Comparison of ENCODE assay signal across 10 mouse cellular contexts in genomic region chr2:133430741-133431438, GRCm38 (mm10).
DNase-seq lines count a peak whose midpoint lies in the region; ATAC-seq and TF ChIP-seq lines count a peak whose summit lies in the region.
"Had no signal": no experiment of that assay in that cellular context is flagged by ENCODE, and none has a peak within 500 bp of the region (broad histone marks: within the 10 kb centered on the region; RNA-seq: fewer than 3 reads in every experiment).

No protein-coding gene starts in this region.

- no peak overlapping the region for H3K9ac ChIP-seq in hindbrain, embryonic 14.5 days
- no peak overlapping the region for H3K9ac ChIP-seq in hindbrain, embryonic 13.5 days
- no peak overlapping the region for H3K9ac ChIP-seq in intestine, embryonic 14.5 days (ENCODE audit: low read length)
- H3K9ac ChIP-seq: heart, embryonic 15.5 days; neural tube, embryonic 13.5 days had no signal

- H3K4me2 ChIP-seq in hindbrain, embryonic 14.5 days (replicated peaks) = no peak overlapping the region
- no peak overlapping the region for H3K4me2 ChIP-seq in hindbrain, embryonic 13.5 days
- H3K4me2 ChIP-seq in intestine, embryonic 14.5 days (ENCODE audit: low read length) = no peak overlapping the region
- H3K4me2 ChIP-seq: heart, embryonic 15.5 days; neural tube, embryonic 13.5 days had no signal

- no peaks in the 10 kb centered on the region for H3K9me3 ChIP-seq in hindbrain, embryonic 14.5 days (ENCODE audit: control insufficient read depth, low read length)
- H3K9me3 ChIP-seq in hindbrain, embryonic 13.5 days = no peaks in the 10 kb centered on the region
- peaks cover 1% of the 10 kb centered on the region; the same call in 1 of the 2 replicates for H3K9me3 ChIP-seq in E14TG2a.4 (ENCODE audit: low read length)
- no peaks in the 10 kb centered on the region for H3K9me3 ChIP-seq in intestine, embryonic 14.5 days (ENCODE audit: control insufficient read depth, low read length)
- H3K9me3 ChIP-seq: heart, embryonic 15.5 days; neural tube, embryonic 13.5 days had no signal

- no peak overlapping the region for H3K27ac ChIP-seq in hindbrain, embryonic 14.5 days
- H3K27ac ChIP-seq in hindbrain, embryonic 13.5 days = no peak overlapping the region
- H3K27ac ChIP-seq in intestine, embryonic 14.5 days (ENCODE audit: low read depth) = no peak overlapping the region
- H3K27ac ChIP-seq: heart, embryonic 15.5 days; neural tube, embryonic 13.5 days had no signal

- no peaks in the 10 kb centered on the region for H3K36me3 ChIP-seq in hindbrain, embryonic 14.5 days (replicated peaks; ENCODE audit: control insufficient read depth, insufficient read depth)
- no peaks in the 10 kb centered on the region for H3K36me3 ChIP-seq in hindbrain, embryonic 13.5 days
- no peaks in the 10 kb centered on the region for H3K36me3 ChIP-seq in E14TG2a.4 (ENCODE audit: insufficient read depth, low read length)
- H3K36me3 ChIP-seq in intestine, embryonic 14.5 days (ENCODE audit: control insufficient read depth, insufficient read depth, low read length) = no peaks in the 10 kb centered on the region
- H3K36me3 ChIP-seq: heart, embryonic 15.5 days; neural tube, embryonic 13.5 days had no signal

- 52% methylated on average over 4 of the region's 4 CpGs for whole genome bisulfite sequencing in hindbrain, embryonic 14.5 days
- 55% methylated on average over 4 of the region's 4 CpGs for WGBS in hindbrain, embryonic 13.5 days
- 50% methylated on average over 4 of the region's 4 CpGs for WGBS in intestine, embryonic 14.5 days

- no peaks in the 10 kb centered on the region for H3K4me1 ChIP-seq in hindbrain, embryonic 14.5 days (replicated peaks; ENCODE audit: control insufficient read depth, insufficient read depth, low read length)
- H3K4me1 ChIP-seq in hindbrain, embryonic 13.5 days (replicated peaks) = no peaks in the 10 kb centered on the region
- peaks cover 12% of the 10 kb centered on the region for H3K4me1 ChIP-seq in E14TG2a.4 (replicated peaks; ENCODE audit: low read depth, low read length)
- H3K4me1 ChIP-seq in intestine, embryonic 14.5 days (replicated peaks; ENCODE audit: control insufficient read depth, insufficient read depth, low read length) = no peaks in the 10 kb centered on the region
- H3K4me1 ChIP-seq: neural tube, embryonic 13.5 days had no signal

- H3K27me3 ChIP-seq in hindbrain, embryonic 14.5 days (ENCODE audit: control insufficient read depth, insufficient read depth, low read length) = no peaks in the 10 kb centered on the region
- no peaks in the 10 kb centered on the region for H3K27me3 ChIP-seq in hindbrain, embryonic 13.5 days
- no peaks in the 10 kb centered on the region for H3K27me3 ChIP-seq in E14TG2a.4 (ENCODE audit: insufficient read depth, low read length)
- no peaks in the 10 kb centered on the region for H3K27me3 ChIP-seq in intestine, embryonic 14.5 days (replicated peaks; ENCODE audit: control insufficient read depth, insufficient read depth, low read length)
- H3K27me3 ChIP-seq: heart, embryonic 15.5 days; neural tube, embryonic 13.5 days had no signal

- peak; percentile 46 for TF ChIP-seq CTCF in E14TG2a.4 (conservative IDR thresholded peaks at IDR 0.05; ENCODE audit: low read length)

- peak; percentile 56 for DNase-seq in hindbrain, embryonic 14.5 days (ENCODE audit: low spot score)
- peak; percentile 44 for DNase-seq in c-Kit-negative CD71-positive TER-119-positive erythroid progenitor cells, embryonic 14.5 days (ENCODE audit: low read depth, low spot score)
- peak; percentile 51 for DNase-seq in intestine, embryonic 14.5 days (ENCODE audit: low spot score)
- no peak for DNase-seq in layer of hippocampus, adult 9-10 months (ENCODE audit: low spot score)

- H3K4me3 ChIP-seq in hindbrain, embryonic 14.5 days (replicated peaks; ENCODE audit: low read length) = no peak overlapping the region
- H3K4me3 ChIP-seq in hindbrain, embryonic 13.5 days = no peak overlapping the region
- H3K4me3 ChIP-seq in E14TG2a.4 (replicated peaks; ENCODE audit: low read length) = no peak overlapping the region
- H3K4me3 ChIP-seq in intestine, embryonic 14.5 days (ENCODE audit: low read depth, low read length) = no peak overlapping the region
- H3K4me3 ChIP-seq: heart, embryonic 15.5 days; neural tube, embryonic 13.5 days had no signal

- no peak for ATAC-seq in hindbrain, embryonic 14.5 days (ENCODE audit: low FRiP score)
- no peak for ATAC-seq in hindbrain, embryonic 13.5 days (ENCODE audit: low FRiP score)
- no peak for ATAC-seq in intestine, embryonic 14.5 days (replicated peaks; ENCODE audit: low FRiP score, low TSS enrichment, low read depth)
- peak; percentile 14 for ATAC-seq in megakaryocyte-erythroid progenitor cell, adult 5-6 weeks (replicated peaks; ENCODE audit: low FRiP score, low TSS enrichment, poor library complexity, severe bottlenecking)
- ATAC-seq in cerebellum, adult (ENCODE audit: insufficient number of reproducible peaks, low FRiP score, low TSS enrichment) = no peak
